Mouse (Mus musculus) hindbrain, embryonic 15.5 days (tissue): ENCODE results near the gene Elf2. TPM values are rescaled to one million over a fixed set of nuclear protein-coding genes. Genes with fewer than 3 reads are reported as not detected.

Experiments used
- ATAC-seq: fragments of 200-750 bp; cut with Nextera tagmentation; 2 replicates; pipeline ENCODE4 v1.8.0; 2017; ENCODE audit warnings: low read depth, moderate number of reproducible peaks, moderate TSS enrichment; ENCODE audit not compliant: low FRiP score
- H3K27ac ChIP-seq: fragments of 300-500 bp; sonication (generic); replicated peaks from 2 replicates; pipeline ENCODE4 v1.5.1; 2015; ENCODE audit warnings: mild to moderate bottlenecking, inconsistent platforms
- H3K27me3 ChIP-seq: fragments of 300-500 bp; sonication (generic); 2 replicates; pipeline ENCODE4 v1.6.1; 2015; ENCODE audit warnings: control low read depth, inconsistent platforms
- H3K36me3 ChIP-seq: fragments of 300-500 bp; sonication (generic); 2 replicates; pipeline ENCODE4 v1.6.1; 2015; ENCODE audit warnings: control low read depth, inconsistent platforms
- H3K4me1 ChIP-seq: fragments of 300-500 bp; sonication (generic); replicated peaks from 2 replicates; pipeline ENCODE4 v1.6.1; 2015; ENCODE audit warnings: control low read depth, inconsistent platforms
- H3K4me2 ChIP-seq: fragments of 300-500 bp; sonication (generic); 2 replicates; pipeline ENCODE4 v1.6.1; 2015; ENCODE audit warnings: moderate library complexity, mild to moderate bottlenecking, inconsistent platforms
- H3K4me3 ChIP-seq: fragments of 300-500 bp; sonication (generic); 2 replicates; pipeline ENCODE4 v1.5.1; 2015; ENCODE audit warnings: mild to moderate bottlenecking, inconsistent platforms
- H3K9ac ChIP-seq: fragments of 300-500 bp; sonication (generic); 2 replicates; pipeline ENCODE4 v1.6.1; 2015; ENCODE audit warnings: inconsistent platforms
- H3K9me3 ChIP-seq: fragments of 300-500 bp; sonication (generic); 2 replicates; pipeline ENCODE4 v1.6.1; 2016; ENCODE audit warnings: control low read depth, inconsistent platforms
- WGBS: fragments of 180-500 bp; shearing (Covaris S2); methylation state at CpG from one replicate; pipeline ENCODE4 v1.1.7; 2015; 5-methylcytosine and 5-hydroxymethylcytosine counted together
- polyA plus RNA-seq: library from polyadenylated mRNA; unstranded; fragments of >200 nt; fragmentation: Nextera tagmentation; extraction: Ambion mirVana; gene quantifications from 2 replicates; pipeline ENCODE4 v1.2.1, GENCODE M21; 2015

The Elf2 gene
- 34.2 and 35.7 TPM in 2 replicates for polyA plus RNA-seq

- Histone ChIP-seq H3K4me2 (peak within 1 kb of the TSS; percentile 87), H3K27ac (peak within 1 kb of the TSS; percentile 98), H3K9me3 (no peaks in the 10 kb centered on the region), H3K9ac (peak within 1 kb of the TSS; percentile 82), H3K36me3 (no peaks in the 10 kb centered on the region), H3K4me3 (peak within 1 kb of the TSS; percentile 74), H3K27me3 (no peaks in the 10 kb centered on the region), H3K4me1 (peaks cover 24% of the 10 kb centered on the region)
- 1% methylated on average over 60 of the region's 87 CpGs for WGBS
- ATAC-seq = peak; percentile 75
Measured at GRCm38 (mm10) chr3:51340552-51341267, at the start of gene Elf2. Gene Elf2 (minus strand): TSS chr3:51340663.

- no peak; the same call in 1 of the 2 replicates for ATAC-seq
- Histone ChIP-seq H3K4me3 (peak overlapping the region; percentile 20), H3K27ac (no peak overlapping the region), H3K36me3 (no peaks in the 10 kb centered on the region), H3K9ac (peak overlapping the region; percentile 9; the same call in 1 of the 2 replicates), H3K4me1 (peaks cover 7% of the 10 kb centered on the region; the same call in 1 of the 2 replicates), H3K4me2 (peak overlapping the region; percentile 51), H3K9me3 (no peaks in the 10 kb centered on the region), H3K27me3 (no peaks in the 10 kb centered on the region)
- WGBS = 8% methylated on average over 13 of the region's 13 CpGs
Measured at GRCm38 (mm10) chr3:51388904-51389303, 48.4 kb upstream of the Elf2 start.

- Histone ChIP-seq H3K9me3 (no peaks in the 10 kb centered on the region), H3K9ac (no peak overlapping the region), H3K4me1 (peaks cover 7% of the 10 kb centered on the region; the same call in 1 of the 2 replicates), H3K4me2 (no peak overlapping the region), H3K27ac (no peak overlapping the region), H3K36me3 (no peaks in the 10 kb centered on the region), H3K27me3 (no peaks in the 10 kb centered on the region), H3K4me3 (no peak overlapping the region)
- WGBS = 48% methylated on average over 8 of the region's 8 CpGs
- no peak for ATAC-seq
Measured at GRCm38 (mm10) chr3:51387868-51388381, 47.5 kb upstream of the Elf2 start.

GRCm38 (mm10) chr3:51387134-51387451, 46.6 kb upstream of the Elf2 start:
- ATAC-seq = no peak
- no peaks in the 10 kb centered on the region for H3K27me3 ChIP-seq

GRCm38 (mm10) chr3:51386441-51387133, 46.1 kb upstream of the Elf2 start:
- no peak overlapping the region for H3K27ac ChIP-seq
- H3K27me3 ChIP-seq = no peaks in the 10 kb centered on the region
- WGBS = 51% methylated on average over 12 of the region's 12 CpGs
- no peaks in the 10 kb centered on the region for H3K36me3 ChIP-seq
- no peak overlapping the region for H3K4me2 ChIP-seq
- no peak for ATAC-seq
- no peaks in the 10 kb centered on the region for H3K9me3 ChIP-seq
- H3K4me1 ChIP-seq = peaks cover 7% of the 10 kb centered on the region; the same call in 1 of the 2 replicates
- H3K9ac ChIP-seq = no peak overlapping the region
- no peak overlapping the region for H3K4me3 ChIP-seq

More at GRCm38 (mm10) chr3:51387134-51387451, 46.6 kb upstream of the Elf2 start:
- Histone ChIP-seq H3K9ac (no peak overlapping the region), H3K27ac (no peak overlapping the region), H3K4me1 (peaks cover 7% of the 10 kb centered on the region; the same call in 1 of the 2 replicates), H3K4me2 (no peak overlapping the region), H3K9me3 (no peaks in the 10 kb centered on the region), H3K36me3 (no peaks in the 10 kb centered on the region), H3K4me3 (no peak overlapping the region)
- 80% methylated on average over 3 of the region's 3 CpGs for WGBS

- 46% methylated on average over 12 of the region's 12 CpGs for WGBS
Measured at GRCm38 (mm10) chr3:51383409-51383808, 42.9 kb upstream of the Elf2 start.

GRCm38 (mm10) chr3:51380660-51381014, 40.2 kb upstream of the Elf2 start:
- Histone ChIP-seq H3K9me3 (no peaks in the 10 kb centered on the region), H3K36me3 (no peaks in the 10 kb centered on the region), H3K4me3 (no peak overlapping the region), H3K4me1 (peaks cover 5% of the 10 kb centered on the region; the same call in 1 of the 2 replicates), H3K9ac (no peak overlapping the region), H3K27ac (no peak overlapping the region), H3K27me3 (no peaks in the 10 kb centered on the region), H3K4me2 (no peak overlapping the region)
- ATAC-seq = no peak
- 62% methylated on average over 5 of the region's 5 CpGs for WGBS

More at GRCm38 (mm10) chr3:51383409-51383808, 42.9 kb upstream of the Elf2 start:
- ATAC-seq = no peak
- no peaks in the 10 kb centered on the region for H3K9me3 ChIP-seq
- no peak overlapping the region for H3K9ac ChIP-seq
- H3K27me3 ChIP-seq = no peaks in the 10 kb centered on the region
- peaks cover under 1% of the 10 kb centered on the region; the same call in 1 of the 2 replicates for H3K4me1 ChIP-seq
- no peak overlapping the region for H3K4me2 ChIP-seq
- no peak overlapping the region for H3K27ac ChIP-seq
- H3K4me3 ChIP-seq = no peak overlapping the region
- H3K36me3 ChIP-seq = no peaks in the 10 kb centered on the region

DNA sequence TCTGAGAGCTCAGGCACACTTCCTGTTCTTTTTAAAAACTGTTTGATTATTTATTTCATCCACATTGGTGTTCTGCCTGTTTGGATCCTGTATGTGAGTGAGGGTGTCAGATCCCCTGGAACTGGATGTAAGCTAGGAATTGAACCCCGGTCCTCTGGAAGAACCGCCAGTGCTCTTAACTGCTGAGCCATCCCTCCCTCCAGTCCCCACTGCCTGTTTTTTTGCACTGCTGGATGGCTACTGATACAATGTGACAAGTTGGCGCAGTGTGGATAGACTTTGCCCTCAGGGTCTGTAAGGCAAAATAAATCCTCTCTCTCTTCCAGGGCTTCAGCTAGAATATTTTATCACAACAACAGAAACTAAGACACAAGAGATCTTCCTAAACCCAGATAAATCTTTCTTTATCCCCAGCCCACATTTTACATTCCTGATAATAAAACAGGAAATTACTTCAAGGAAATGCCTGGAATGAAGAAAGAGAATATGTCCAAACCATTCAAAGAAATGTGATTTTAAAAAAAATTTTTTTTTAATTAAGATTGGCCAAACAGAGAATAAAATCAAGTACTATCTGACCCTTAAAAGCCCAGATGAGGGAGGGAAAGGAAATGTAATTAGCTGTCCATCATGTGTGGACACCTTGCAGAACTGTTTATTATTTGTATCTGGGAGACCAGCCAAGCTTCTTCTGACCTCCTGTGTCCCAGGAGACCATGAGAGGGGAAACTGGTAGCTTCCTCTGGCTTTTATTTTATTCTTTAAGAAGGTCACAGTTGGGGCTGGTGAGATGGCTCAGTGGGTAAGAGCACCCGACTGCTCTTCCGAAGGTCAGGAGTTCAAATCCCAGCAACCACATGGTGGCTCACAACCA, 39.6 kb upstream of the Elf2 start:
- peaks cover 5% of the 10 kb centered on the region; the same call in 1 of the 2 replicates for H3K4me1 ChIP-seq

GRCm38 (mm10) chr3:51378665-51378946, 38.1 kb upstream of the Elf2 start:
- no peaks in the 10 kb centered on the region for H3K36me3 ChIP-seq
- 91% methylated on average over 3 of the region's 3 CpGs for WGBS
- H3K4me3 ChIP-seq = no peak overlapping the region
- H3K9me3 ChIP-seq = no peaks in the 10 kb centered on the region
- ATAC-seq = no peak
- H3K4me2 ChIP-seq = no peak overlapping the region
- no peak overlapping the region for H3K27ac ChIP-seq
- no peaks in the 10 kb centered on the region for H3K27me3 ChIP-seq
- no peak overlapping the region for H3K9ac ChIP-seq
- H3K4me1 ChIP-seq = peaks cover 5% of the 10 kb centered on the region; the same call in 1 of the 2 replicates

More for the DNA sequence above, 39.6 kb upstream of the Elf2 start:
- Histone ChIP-seq H3K36me3 (no peaks in the 10 kb centered on the region), H3K27me3 (no peaks in the 10 kb centered on the region), H3K9ac (no peak overlapping the region), H3K27ac (no peak overlapping the region), H3K4me3 (no peak overlapping the region), H3K9me3 (no peaks in the 10 kb centered on the region), H3K4me2 (no peak overlapping the region)
- 73% methylated on average over 5 of the region's 5 CpGs for WGBS
- ATAC-seq = no peak

DNA sequence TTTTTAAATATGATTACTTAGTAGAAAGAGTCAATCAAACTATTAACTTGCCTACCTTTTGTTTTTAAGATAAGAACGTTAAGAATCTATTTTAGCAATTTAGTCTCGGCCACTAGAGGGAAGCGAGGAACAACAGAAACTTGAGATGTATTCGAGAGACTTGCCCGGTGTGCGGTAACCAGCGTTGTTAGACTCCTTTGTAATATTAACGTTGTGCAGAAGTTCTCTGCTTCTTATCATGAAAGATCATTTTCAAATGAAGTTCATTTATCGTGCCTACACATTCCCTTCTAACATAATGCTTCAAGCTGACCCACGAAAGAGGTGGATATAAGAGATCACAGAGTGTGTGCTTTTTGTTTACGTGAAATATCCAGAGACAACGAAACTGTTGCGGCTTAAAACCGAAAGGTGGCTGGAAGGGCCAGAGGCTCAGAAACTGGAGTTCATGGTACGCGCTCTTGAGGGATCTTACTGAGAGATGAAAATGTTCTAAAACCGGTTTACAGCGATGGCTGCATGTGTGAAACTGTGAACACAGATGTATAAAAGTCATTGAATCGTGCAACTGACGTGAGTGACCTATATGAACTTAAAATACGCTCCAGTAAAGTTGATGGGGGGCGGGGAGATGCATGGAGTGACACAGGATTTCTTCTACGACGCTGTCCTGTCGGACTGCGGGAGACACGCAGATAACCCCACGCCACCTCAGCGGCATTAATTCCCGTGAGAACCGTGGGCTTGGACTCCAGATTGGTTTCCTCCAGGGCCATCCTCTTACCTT, 37.6 kb upstream of the Elf2 start:
- H3K4me2 ChIP-seq = peak overlapping the region; percentile 45
- H3K9me3 ChIP-seq = no peaks in the 10 kb centered on the region
- H3K4me1 ChIP-seq = peaks cover 5% of the 10 kb centered on the region; the same call in 1 of the 2 replicates
- no peak overlapping the region for H3K27ac ChIP-seq
- H3K4me3 ChIP-seq = peak overlapping the region; percentile 22
- WGBS = 50% methylated on average over 31 of the region's 31 CpGs
- H3K9ac ChIP-seq = no peak overlapping the region; the same call in 1 of the 2 replicates
- no peaks in the 10 kb centered on the region for H3K27me3 ChIP-seq
- no peak for ATAC-seq
- H3K36me3 ChIP-seq = no peaks in the 10 kb centered on the region
